Mouse (Mus musculus) frontal cortex, adult 2 months (tissue): ENCODE measurements at regions not wholly inside any gene's neighbourhood (a gene's known extent, or its start where the extent isn't known, plus 50 kb on each side); places are given as distances from the start of the nearest gene placed in this dataset.

Experiments
- DNase-seq, 2 experiments: peaks; one replicate each; pipeline ENCODE4 v3.0.0; 2022; ENCODE audit warnings: low spot score in 1 of 2; ENCODE audit errors: extremely low spot score in 1 of 2

- DNase-seq: no peak
These were observed 63.8 kb upstream of the Dscam start for GRCm38 (mm10) chr16:97234321-97234720.

- no peak for DNase-seq
These were observed 69.1 kb upstream of the Dscam start for GRCm38 (mm10) chr16:97239626-97240025.

GRCm38 (mm10) chr16:97240085-97240484 lies 69.5 kb upstream of the Dscam start:
- DNase-seq: no peak

GRCm38 (mm10) chr16:97240859-97241360 lies 70.4 kb upstream of the Dscam start:
- DNase-seq: no peak

GRCm38 (mm10) chr16:97241639-97242038 lies 71.1 kb upstream of the Dscam start:
- no peak for DNase-seq

- no peak for DNase-seq
These were observed 79.9 kb upstream of the Dscam start for GRCm38 (mm10) chr16:97250488-97250887.

GRCm38 (mm10) chr16:97252551-97252950 lies 82.0 kb upstream of the Dscam start:
- no peak for DNase-seq

- peak; percentile 26 to 47 for DNase-seq
These were observed 82.6 kb upstream of the Dscam start for GRCm38 (mm10) chr16:97252997-97253635.

- DNase-seq: no peak
These were observed 88.3 kb upstream of the Dscam start for GRCm38 (mm10) chr16:97258821-97259220.

- DNase-seq: no peak
These were observed 92.9 kb upstream of the Dscam start for GRCm38 (mm10) chr16:97263451-97263850.

GRCm38 (mm10) chr16:97270417-97271133 lies 86.0 kb upstream of the Bace2 start:
- DNase-seq: no peak

- no peak for DNase-seq
These were observed 85.3 kb upstream of the Bace2 start for GRCm38 (mm10) chr16:97271264-97271663.

GRCm38 (mm10) chr16:97272035-97272631 lies 84.4 kb upstream of the Bace2 start:
- peak; percentile 40 to 93 for DNase-seq

- no peak for DNase-seq
These were observed 77.6 kb upstream of the Bace2 start for GRCm38 (mm10) chr16:97278913-97279312.

- no peak for DNase-seq
These were observed 74.9 kb upstream of the Bace2 start for GRCm38 (mm10) chr16:97281615-97282110.

- no peak for DNase-seq
These were observed 73.6 kb upstream of the Bace2 start for GRCm38 (mm10) chr16:97282943-97283342.

- DNase-seq: peak; percentile 47 to 69
These were observed 70.6 kb upstream of the Bace2 start for GRCm38 (mm10) chr16:97285886-97286447.

- DNase-seq: peak; percentile 64 to 74
These were observed 69.8 kb upstream of the Bace2 start for GRCm38 (mm10) chr16:97286717-97287116.

GRCm38 (mm10) chr16:97288634-97289033 lies 67.9 kb upstream of the Bace2 start:
- DNase-seq: peak; percentile 55 to 90

GRCm38 (mm10) chr16:97292484-97293048 lies 64.0 kb upstream of the Bace2 start:
- no peak for DNase-seq

- DNase-seq: peak in 1 of 2 experiments; percentile 94
These were observed 63.3 kb upstream of the Bace2 start for GRCm38 (mm10) chr16:97293273-97293672.
